Mouse (Mus musculus) layer of hippocampus, postnatal 25 days (tissue): ENCODE data around the gene Nell2. TPM values are rescaled to one million over a fixed set of nuclear protein-coding genes. Genes with fewer than 3 reads are reported as not detected.

ENCODE experiments used
- DNase-seq, 2 experiments: peaks; one replicate each; pipeline ENCODE4 v3.0.0; 2022; ENCODE audit warnings: mixed read lengths in 2 of 2, low spot score in 1 of 2; ENCODE audit errors: extremely low spot score in 1 of 2
- total RNA-seq, 2 experiments: library from RNA; stranded (reverse); gene quantifications; 2 replicates each; pipeline ENCODE4 v1.2.3; 2021

Nell2 gene
- total RNA-seq, 2 experiments from 2014 or later = 808 to 815 TPM

DNA sequence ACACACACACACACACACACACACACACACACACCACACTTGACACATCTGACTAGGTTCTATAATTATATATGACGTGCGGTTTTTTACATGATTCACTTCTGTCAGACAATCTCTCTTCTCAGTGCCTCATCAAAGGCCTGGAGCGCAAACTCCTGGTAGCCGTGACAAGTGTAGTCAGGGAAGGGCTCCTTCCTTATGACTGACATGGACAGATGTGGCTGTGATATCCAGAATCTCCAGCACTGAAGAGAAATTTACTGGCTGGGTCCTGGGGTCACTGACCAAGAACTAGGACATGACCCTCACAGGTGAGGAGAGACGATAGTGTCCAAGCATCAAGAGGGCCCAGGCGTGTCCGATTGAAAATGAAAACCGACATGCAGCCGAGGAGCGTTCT lies 160.2 kb downstream of the Nell2 start:
- no peak for DNase-seq

- no peak for DNase-seq
These were observed 161.9 kb downstream of the Nell2 start for GRCm38 (mm10) chr15:95366506-95366905.

- DNase-seq = no peak
These were observed 173.6 kb downstream of the Nell2 start for GRCm38 (mm10) chr15:95354806-95355205.

DNA sequence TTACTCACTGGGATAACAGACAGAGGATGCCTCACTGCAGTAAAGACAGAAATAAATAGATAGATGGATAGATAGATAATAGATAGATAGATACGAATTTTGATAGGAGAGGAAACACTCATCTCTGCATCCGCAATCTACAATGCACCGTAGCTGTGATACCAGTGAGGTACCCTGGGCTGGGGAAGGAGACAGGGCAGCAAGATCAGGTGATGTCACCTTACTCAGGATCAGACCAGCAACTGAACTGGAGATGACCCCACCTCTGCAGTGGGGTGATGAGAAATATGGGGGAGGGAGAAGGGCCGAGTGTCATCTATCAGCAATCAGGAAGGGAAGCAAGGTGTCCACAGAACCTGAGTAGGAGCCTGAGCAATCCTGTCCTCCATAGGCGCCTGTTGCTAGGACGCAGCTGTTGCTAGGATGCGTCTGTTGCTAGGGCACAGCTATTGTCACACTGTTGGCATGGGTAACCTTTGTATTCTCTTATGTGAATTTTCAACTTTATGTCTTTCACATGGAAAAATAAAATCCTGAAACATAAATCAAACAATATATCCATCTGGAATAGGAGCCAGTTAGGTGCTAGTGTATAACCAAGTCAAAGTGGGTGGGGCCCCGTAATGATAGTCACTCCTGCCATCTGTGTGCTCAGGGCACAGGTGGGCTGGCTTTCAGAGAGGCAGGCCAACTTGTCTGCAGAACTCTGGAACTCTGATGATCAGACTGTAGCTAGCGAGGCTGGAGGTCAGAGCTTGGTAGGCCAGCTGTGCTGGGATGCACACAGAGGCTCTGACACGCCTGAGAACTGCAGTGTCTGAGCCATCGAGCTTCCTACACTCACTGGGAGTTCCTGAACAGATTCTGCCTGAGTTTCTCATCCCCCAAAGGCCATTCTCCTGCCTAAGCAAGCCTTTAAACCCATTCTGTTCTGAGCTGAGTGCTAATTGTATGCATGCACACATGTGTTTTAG lies 193.7 kb downstream of the Nell2 start:
- DNase-seq = no peak

GRCm38 (mm10) chr15:95333229-95333628 lies 195.1 kb downstream of the Nell2 start:
- DNase-seq = no peak

DNA sequence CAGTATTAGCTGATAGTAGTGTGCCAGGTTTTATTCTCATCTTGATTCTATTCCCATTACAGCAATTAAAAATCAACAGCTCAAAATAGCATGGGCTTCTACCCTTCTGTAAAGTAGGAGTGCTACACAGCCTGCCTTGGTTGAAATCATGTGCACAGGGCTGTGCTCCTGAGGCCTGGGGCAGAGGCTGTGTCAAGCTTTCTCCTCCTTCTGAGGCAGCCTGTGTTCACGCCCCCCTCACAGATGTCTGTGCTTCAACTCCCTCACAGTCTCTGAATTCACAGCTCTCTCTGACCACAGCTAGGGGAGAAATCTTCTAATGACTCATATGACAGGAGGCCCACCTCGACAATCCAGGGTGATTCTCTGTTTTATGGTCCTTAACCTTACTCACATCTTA lies 197.4 kb downstream of the Nell2 start:
- DNase-seq = no peak

GRCm38 (mm10) chr15:95322744-95323143 lies 205.6 kb downstream of the Nell2 start:
- peak in 1 of 2 experiments; percentile 2 for DNase-seq

DNA sequence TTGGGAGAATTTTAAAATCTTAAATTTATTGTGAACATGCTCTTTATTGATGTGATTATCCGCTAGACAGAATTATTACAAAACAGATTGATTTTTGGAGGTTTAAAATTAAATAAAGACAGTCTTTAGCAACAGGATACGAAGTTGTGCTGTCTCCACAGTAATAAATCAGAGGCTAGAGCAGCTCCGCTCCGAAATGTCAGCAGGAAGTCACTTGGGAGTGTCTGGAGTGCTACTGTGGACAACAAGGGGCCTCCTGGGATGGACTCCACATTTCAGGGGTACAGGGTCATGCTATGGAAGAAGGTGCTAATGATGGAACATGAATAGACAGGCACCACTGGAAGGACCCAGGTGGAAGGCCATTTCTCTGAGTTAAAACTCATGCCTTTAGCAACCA lies 211.7 kb downstream of the Nell2 start:
- peak in 1 of 2 experiments; percentile 6 for DNase-seq

- no peak for DNase-seq
These were observed 213.6 kb downstream of the Nell2 start for GRCm38 (mm10) chr15:95314808-95315145.

DNA sequence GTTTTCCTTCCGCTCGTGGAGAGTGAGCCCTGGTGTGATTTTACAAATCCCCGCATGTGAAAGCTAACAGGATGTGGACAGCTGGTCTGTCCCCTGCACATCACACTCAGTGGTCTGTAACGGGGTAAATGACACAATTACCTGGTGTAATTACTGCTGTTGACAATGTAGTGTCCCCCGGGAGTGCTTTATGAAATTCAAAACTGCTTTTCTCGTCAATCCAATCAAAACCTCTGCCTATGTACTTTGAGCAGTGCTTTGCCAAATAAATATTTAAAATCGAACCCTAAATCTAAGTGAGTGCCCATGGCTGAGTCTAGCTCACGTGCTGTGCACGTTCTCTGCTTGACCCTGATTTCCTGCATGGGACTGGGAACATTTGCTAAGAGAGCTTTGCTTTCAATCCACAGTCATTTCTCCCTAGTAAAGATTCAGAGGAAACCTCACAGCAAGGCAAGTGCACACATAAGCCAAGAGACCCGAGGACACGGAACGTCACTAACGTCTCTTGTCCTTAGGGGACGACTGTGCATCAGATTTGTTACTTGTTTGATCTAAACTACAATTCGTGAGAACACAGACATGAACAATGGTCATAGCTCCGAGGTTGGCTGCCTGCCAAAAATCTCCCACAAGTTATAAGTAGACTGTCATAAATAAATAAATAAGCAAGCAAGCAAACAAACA lies 214.1 kb downstream of the Nell2 start:
- DNase-seq = no peak

DNA sequence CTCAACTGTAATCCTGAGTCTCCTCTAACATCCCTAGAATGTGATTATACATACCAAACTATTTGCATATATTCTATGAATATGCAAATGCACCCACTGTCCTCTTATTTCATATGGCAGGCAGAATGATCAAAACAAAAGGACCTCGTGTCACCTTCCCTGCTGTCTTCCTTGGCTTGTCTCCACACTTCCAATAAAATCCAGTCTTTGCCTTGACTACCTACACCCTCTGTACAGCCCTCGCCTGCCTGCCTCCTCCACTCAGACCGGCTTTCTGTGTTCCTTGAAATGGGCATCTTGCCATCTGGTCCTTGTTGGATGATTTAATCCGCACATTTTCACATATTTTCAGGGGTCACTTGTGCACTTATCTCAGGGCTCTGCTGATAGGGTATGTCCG lies 215.1 kb downstream of the Nell2 start:
- DNase-seq = peak in 1 of 2 experiments; percentile 6

DNA sequence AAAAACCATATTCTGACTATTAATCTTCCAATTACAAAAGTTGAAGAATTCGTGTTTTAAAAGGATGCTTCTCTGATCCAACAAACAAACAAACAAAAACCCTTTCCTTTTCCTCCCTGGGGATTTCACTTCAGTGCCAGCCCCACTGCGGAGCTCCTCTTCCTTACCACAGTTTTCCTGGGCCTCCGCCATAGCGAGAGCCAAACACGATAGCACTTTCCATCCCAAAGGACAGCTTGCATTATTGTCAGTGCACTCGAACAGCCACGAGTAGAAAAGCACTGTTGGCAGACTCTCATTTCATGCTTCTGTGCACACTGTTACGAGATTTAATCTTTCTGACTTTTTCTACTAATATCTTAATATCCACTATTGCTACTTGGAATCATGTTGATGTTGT lies 224.3 kb downstream of the Nell2 start:
- no peak for DNase-seq

- DNase-seq = no peak
These were observed 231.8 kb downstream of the Nell2 start for GRCm38 (mm10) chr15:95296561-95296960.

DNA sequence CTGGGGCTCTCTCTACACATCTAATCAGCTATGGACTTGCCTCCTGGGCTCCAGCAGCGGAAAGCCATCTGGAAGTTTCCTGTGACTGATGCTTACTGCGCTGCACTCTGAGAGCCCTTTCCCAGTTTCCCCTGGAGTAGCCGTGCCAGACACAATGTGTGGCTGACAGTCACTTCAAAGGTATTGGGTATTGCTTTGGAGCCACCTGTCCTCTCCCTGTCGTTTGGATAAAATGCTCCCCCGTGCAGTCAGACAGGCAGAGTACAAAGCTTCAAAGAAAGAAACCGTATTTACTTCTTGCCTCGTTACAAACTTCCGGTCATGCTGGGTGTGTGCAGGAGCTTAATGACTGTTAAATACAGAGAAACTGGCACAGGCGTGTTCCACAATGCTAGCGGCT lies 239.3 kb downstream of the Nell2 start:
- no peak for DNase-seq

GRCm38 (mm10) chr15:95285199-95285598 lies 243.2 kb downstream of the Nell2 start:
- DNase-seq = no peak

- no peak for DNase-seq
These were observed 247.4 kb downstream of the Nell2 start for GRCm38 (mm10) chr15:95280986-95281385.

DNA sequence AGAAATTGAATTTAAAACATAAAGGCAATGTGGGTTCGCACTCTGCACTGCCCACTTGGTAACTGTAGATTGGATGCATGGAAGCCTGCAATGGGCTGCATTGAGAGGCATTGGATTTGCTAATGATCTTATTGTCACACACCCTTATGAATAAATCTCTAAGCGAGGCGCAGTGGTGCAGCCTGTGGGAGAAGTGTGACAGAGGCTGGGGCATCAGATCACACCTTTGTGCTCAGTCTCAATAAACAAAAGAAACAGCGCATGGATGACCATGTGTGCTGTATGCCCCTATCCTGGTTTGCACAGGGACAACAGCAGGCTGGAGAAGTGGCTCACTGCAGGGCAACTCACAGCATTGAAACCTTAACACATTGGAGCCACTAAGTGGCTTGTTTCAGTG lies 250.4 kb downstream of the Nell2 start:
- no peak for DNase-seq

- DNase-seq = no peak
These were observed 251.8 kb downstream of the Nell2 start for GRCm38 (mm10) chr15:95276556-95276955.

GRCm38 (mm10) chr15:95275553-95275952 lies 252.8 kb downstream of the Nell2 start:
- DNase-seq = no peak

DNA sequence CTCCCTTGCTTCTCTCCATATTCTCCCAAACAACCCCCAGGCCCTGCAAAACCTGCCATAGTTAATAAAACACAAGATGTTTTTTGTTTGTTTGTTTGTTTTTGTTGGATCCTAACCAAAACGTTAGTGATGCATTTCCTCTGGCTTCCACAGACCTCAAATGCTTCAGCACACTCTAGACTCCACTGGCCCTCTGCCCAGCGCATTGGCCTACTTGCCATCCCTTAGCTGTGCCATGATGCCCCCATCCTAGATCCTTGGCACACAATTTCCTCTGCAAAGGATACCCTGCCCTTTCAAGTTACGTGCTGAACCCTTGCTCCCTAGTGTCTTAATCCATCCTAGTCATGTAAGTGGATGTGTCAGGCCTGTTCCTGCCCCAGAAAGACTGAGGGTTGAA lies 255.1 kb downstream of the Nell2 start:
- DNase-seq = no peak

GRCm38 (mm10) chr15:95272167-95272566 lies 256.2 kb downstream of the Nell2 start:
- DNase-seq = peak in 1 of 2 experiments; percentile 29
